Mouse (Mus musculus): ENCODE results near the gene Chn1.

GRCm38 (mm10) chr2:73721821-73722220 lies 53.3 kb downstream of the Chn1 start:
- TF ChIP-seq POLR2A (IDR thresholded peaks at IDR 0.05; ENCODE audit: low read depth, low read length), result no peak
- no peak for TF ChIP-seq CTCF (conservative IDR thresholded peaks at IDR 0.05; ENCODE audit: insufficient read depth, insufficient read length, low read depth, low read length)

Data from kidney, adult 2 months (tissue).